Mouse (Mus musculus) intestine, embryonic 15.5 days (tissue): ENCODE data around the gene Itpka. TPM values are rescaled to one million over a fixed set of nuclear protein-coding genes. Genes with fewer than 3 reads are reported as not detected.
"Not testable (repeated sequence)": the region's sequence is repeated elsewhere in the genome, so short reads cannot be mapped to it uniquely, and the experiment has no call there.

Experiments
- ATAC-seq: fragments of 200-750 bp; cut with Nextera tagmentation; 2 replicates; pipeline ENCODE4 v1.8.0; 2017; ENCODE audit warnings: moderate TSS enrichment, moderate library complexity
- H3K27ac ChIP-seq: fragments of 300-500 bp; sonication (generic); 2 replicates; pipeline ENCODE4 v1.5.1; 2015; ENCODE audit warnings: mild to moderate bottlenecking, inconsistent platforms
- H3K27me3 ChIP-seq: fragments of 300-500 bp; sonication (generic); replicated peaks from 2 replicates; pipeline ENCODE4 v1.6.1; 2015; ENCODE audit warnings: inconsistent platforms
- H3K36me3 ChIP-seq: fragments of 300-500 bp; sonication (generic); 2 replicates; pipeline ENCODE4 v1.6.1; 2015; ENCODE audit warnings: inconsistent platforms
- H3K4me1 ChIP-seq: fragments of 300-500 bp; sonication (generic); replicated peaks from 2 replicates; pipeline ENCODE4 v1.6.1; 2015; ENCODE audit warnings: inconsistent platforms
- H3K4me2 ChIP-seq: fragments of 300-500 bp; sonication (generic); replicated peaks from 2 replicates; pipeline ENCODE4 v1.6.1; 2015; ENCODE audit warnings: mild to moderate bottlenecking, inconsistent platforms
- H3K4me3 ChIP-seq: fragments of 300-500 bp; sonication (generic); replicated peaks from 2 replicates; pipeline ENCODE4 v1.5.1; 2015; ENCODE audit warnings: inconsistent platforms
- H3K9ac ChIP-seq: fragments of 300-500 bp; sonication (generic); 2 replicates; pipeline ENCODE4 v1.6.1; 2015; ENCODE audit warnings: inconsistent platforms
- H3K9me3 ChIP-seq: fragments of 300-500 bp; sonication (generic); 2 replicates; pipeline ENCODE4 v1.6.1; 2016; ENCODE audit warnings: inconsistent platforms
- WGBS: fragments of 180-500 bp; shearing (Covaris S2); methylation state at CpG from one replicate; pipeline ENCODE4 v1.1.7; 2015; 5-methylcytosine and 5-hydroxymethylcytosine counted together
- polyA plus RNA-seq: library from polyadenylated mRNA; unstranded; fragments of >200 nt; fragmentation: Nextera tagmentation; extraction: Ambion mirVana; gene quantifications from 2 replicates; pipeline ENCODE4 v1.2.1, GENCODE M21; 2015

Itpka gene
- 9.5 and 9.7 TPM in 2 replicates for polyA plus RNA-seq

- H3K36me3 ChIP-seq, result no peaks in the 10 kb centered on the region
- peak within 1 kb of the TSS; percentile 74 for H3K4me3 ChIP-seq
- under 1% methylated on average over 49 of the region's 53 CpGs for WGBS
- peak within 1 kb of the TSS; percentile 88 for H3K27ac ChIP-seq
- ATAC-seq, result peak; percentile 74
- peak within 1 kb of the TSS; percentile 64 for H3K9ac ChIP-seq
- H3K27me3 ChIP-seq, result peaks cover 18% of the 10 kb centered on the region
- no peaks in the 10 kb centered on the region for H3K9me3 ChIP-seq
- H3K4me1 ChIP-seq, result peaks cover 24% of the 10 kb centered on the region
- H3K4me2 ChIP-seq, result peak within 1 kb of the TSS; percentile 100
Measured at GRCm38 (mm10) chr2:119741581-119742411, at the start of gene Itpka. TSS of gene Itpka (plus strand) at chr2:119742337.

- Histone ChIP-seq H3K4me2 (no peak overlapping the region), H3K4me3 (no peak overlapping the region), H3K9me3 (no peaks in the 10 kb centered on the region), H3K27ac (no peak overlapping the region), H3K9ac (no peak overlapping the region), H3K4me1 (no peaks in the 10 kb centered on the region), H3K27me3 (no peaks in the 10 kb centered on the region), H3K36me3 (no peaks in the 10 kb centered on the region)
- WGBS, result 88% methylated on average over 2 of the region's 2 CpGs
- no peak for ATAC-seq
Measured at GRCm38 (mm10) chr2:119694826-119695225, 47.3 kb upstream of the Itpka start.

- H3K27ac ChIP-seq, result no peak overlapping the region
- H3K9ac ChIP-seq, result no peak overlapping the region
- no peaks in the 10 kb centered on the region for H3K9me3 ChIP-seq
- H3K4me3 ChIP-seq, result no peak overlapping the region
- no peak for ATAC-seq
- 85% methylated on average over 1 of the region's 1 CpGs for WGBS
- no peaks in the 10 kb centered on the region for H3K4me1 ChIP-seq
- H3K36me3 ChIP-seq, result no peaks in the 10 kb centered on the region
- H3K4me2 ChIP-seq, result no peak overlapping the region
- H3K27me3 ChIP-seq, result no peaks in the 10 kb centered on the region
Measured at GRCm38 (mm10) chr2:119696111-119696510, 46.0 kb upstream of the Itpka start.

GRCm38 (mm10) chr2:119698472-119698871 is 43.7 kb upstream of the Itpka start:
- H3K9ac ChIP-seq, result no peak overlapping the region
- H3K27me3 ChIP-seq, result no peaks in the 10 kb centered on the region
- 90% methylated on average over 2 of the region's 2 CpGs for WGBS
- no peak overlapping the region for H3K27ac ChIP-seq
- H3K4me3 ChIP-seq, result no peak overlapping the region
- H3K36me3 ChIP-seq, result no peaks in the 10 kb centered on the region
- no peak for ATAC-seq
- no peaks in the 10 kb centered on the region for H3K4me1 ChIP-seq
- H3K4me2 ChIP-seq, result no peak overlapping the region
- H3K9me3 ChIP-seq, result no peaks in the 10 kb centered on the region

GRCm38 (mm10) chr2:119699962-119700361 is 42.2 kb upstream of the Itpka start:
- H3K9me3 ChIP-seq, result no peaks in the 10 kb centered on the region
- ATAC-seq, result no peak
- H3K4me3 ChIP-seq, result no peak overlapping the region
- no peaks in the 10 kb centered on the region for H3K4me1 ChIP-seq
- H3K27me3 ChIP-seq, result no peaks in the 10 kb centered on the region
- no peak overlapping the region for H3K9ac ChIP-seq
- 93% methylated on average over 3 of the region's 3 CpGs for WGBS
- no peaks in the 10 kb centered on the region for H3K36me3 ChIP-seq
- no peak overlapping the region for H3K27ac ChIP-seq
- no peak overlapping the region for H3K4me2 ChIP-seq

- no peak for ATAC-seq
Measured at GRCm38 (mm10) chr2:119703171-119703570, 39.0 kb upstream of the Itpka start.

GRCm38 (mm10) chr2:119707676-119708075 is 34.5 kb upstream of the Itpka start:
- Histone ChIP-seq H3K36me3 (peaks cover 6% of the 10 kb centered on the region; the same call in 1 of the 2 replicates), H3K4me3 (no peak overlapping the region), H3K9me3 (no peaks in the 10 kb centered on the region), H3K4me2 (no peak overlapping the region), H3K9ac (no peak overlapping the region), H3K27ac (no peak overlapping the region), H3K27me3 (no peaks in the 10 kb centered on the region), H3K4me1 (no peaks in the 10 kb centered on the region)
- 78% methylated on average over 3 of the region's 3 CpGs for WGBS
- no peak for ATAC-seq

More at GRCm38 (mm10) chr2:119703171-119703570, 39.0 kb upstream of the Itpka start:
- WGBS, result 91% methylated on average over 2 of the region's 2 CpGs
- Histone ChIP-seq H3K4me1 (no peaks in the 10 kb centered on the region), H3K9ac (no peak overlapping the region), H3K4me2 (no peak overlapping the region), H3K9me3 (no peaks in the 10 kb centered on the region), H3K36me3 (no peaks in the 10 kb centered on the region), H3K27me3 (no peaks in the 10 kb centered on the region), H3K27ac (no peak overlapping the region), H3K4me3 (no peak overlapping the region)

- ATAC-seq, result no peak
- H3K4me1 ChIP-seq, result no peaks in the 10 kb centered on the region
- H3K9ac ChIP-seq, result no peak overlapping the region
- no peak overlapping the region for H3K4me3 ChIP-seq
- H3K9me3 ChIP-seq, result no peaks in the 10 kb centered on the region
- H3K27me3 ChIP-seq, result no peaks in the 10 kb centered on the region
- no peak overlapping the region for H3K4me2 ChIP-seq
- no peak overlapping the region for H3K27ac ChIP-seq
- peaks cover 11% of the 10 kb centered on the region; the same call in 1 of the 2 replicates for H3K36me3 ChIP-seq
- 87% methylated on average over 3 of the region's 3 CpGs for WGBS
Measured at GRCm38 (mm10) chr2:119710011-119710410, 32.1 kb upstream of the Itpka start.

- not testable (repeated sequence) for H3K4me1 ChIP-seq, H3K4me3 ChIP-seq, H3K9ac ChIP-seq, ATAC-seq, H3K27ac ChIP-seq, H3K4me2 ChIP-seq, H3K9me3 ChIP-seq, H3K27me3 ChIP-seq
- peaks cover 22% of the 10 kb centered on the region for H3K36me3 ChIP-seq
- 90% methylated on average over 2 of the region's 2 CpGs for WGBS
Measured at GRCm38 (mm10) chr2:119715868-119716267, 26.3 kb upstream of the Itpka start.

- no peak for ATAC-seq
- H3K9me3 ChIP-seq, result no peaks in the 10 kb centered on the region
- peaks cover 43% of the 10 kb centered on the region for H3K36me3 ChIP-seq
- WGBS, result 94% methylated on average over 8 of the region's 8 CpGs
- no peaks in the 10 kb centered on the region for H3K4me1 ChIP-seq
- H3K4me3 ChIP-seq, result no peak overlapping the region
- no peaks in the 10 kb centered on the region for H3K27me3 ChIP-seq
- no peak overlapping the region for H3K27ac ChIP-seq
- no peak overlapping the region for H3K4me2 ChIP-seq
- H3K9ac ChIP-seq, result no peak overlapping the region
Measured at GRCm38 (mm10) chr2:119721070-119721469, 21.1 kb upstream of the Itpka start.

- H3K36me3 ChIP-seq, result peaks cover 38% of the 10 kb centered on the region
- no peak overlapping the region for H3K9ac ChIP-seq
- H3K27me3 ChIP-seq, result no peaks in the 10 kb centered on the region
- WGBS, result 85% methylated on average over 3 of the region's 3 CpGs
- ATAC-seq, result no peak
- no peak overlapping the region for H3K4me2 ChIP-seq
- no peaks in the 10 kb centered on the region for H3K4me1 ChIP-seq
- H3K4me3 ChIP-seq, result no peak overlapping the region
- no peak overlapping the region for H3K27ac ChIP-seq
- no peaks in the 10 kb centered on the region for H3K9me3 ChIP-seq
Measured at GRCm38 (mm10) chr2:119727762-119728416, 14.2 kb upstream of the Itpka start.

GRCm38 (mm10) chr2:119730735-119731134 is 11.4 kb upstream of the Itpka start:
- H3K4me2 ChIP-seq, result no peak overlapping the region
- no peaks in the 10 kb centered on the region for H3K27me3 ChIP-seq
- H3K9me3 ChIP-seq, result no peaks in the 10 kb centered on the region
- H3K4me3 ChIP-seq, result no peak overlapping the region
- ATAC-seq, result no peak
- H3K27ac ChIP-seq, result no peak overlapping the region
- no peaks in the 10 kb centered on the region for H3K4me1 ChIP-seq
- no peak overlapping the region for H3K9ac ChIP-seq
- H3K36me3 ChIP-seq, result peaks cover 32% of the 10 kb centered on the region
- 71% methylated on average over 4 of the region's 4 CpGs for WGBS
